Mouse (Mus musculus) telencephalon, adult 2 months (tissue): Measurements from ENCODE around the gene Msmo1.

Source experiments
- DNase-seq: peaks from one replicate; pipeline ENCODE4 v3.0.0-alpha.2; 2011; ENCODE audit warnings: low read depth, low spot score

Gene Msmo1

DNA sequence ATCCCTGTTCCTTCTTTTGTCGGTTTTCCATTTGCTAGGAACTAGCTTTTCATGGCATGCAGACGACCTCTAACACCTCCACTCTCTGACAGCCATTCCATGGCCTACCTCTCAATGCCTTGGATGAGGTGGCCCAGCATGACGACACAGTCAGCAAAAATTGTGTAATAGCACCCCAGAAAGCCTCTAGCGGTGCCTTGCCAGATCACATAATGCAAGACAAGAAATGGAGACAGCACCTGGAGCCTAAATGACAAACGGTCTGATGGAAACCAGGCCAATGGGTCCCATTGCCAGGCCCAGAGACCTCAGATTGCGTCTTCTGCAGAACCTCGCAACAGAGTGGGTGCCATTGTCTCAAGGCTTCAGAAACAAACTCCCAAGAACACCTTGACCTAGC is 21.1 kb downstream of the Msmo1 start:
- DNase-seq, result no peak

- no peak for DNase-seq
Observed at GRCm38 (mm10) chr8:64711544-64711943, 22.0 kb downstream of the Msmo1 start.

DNA sequence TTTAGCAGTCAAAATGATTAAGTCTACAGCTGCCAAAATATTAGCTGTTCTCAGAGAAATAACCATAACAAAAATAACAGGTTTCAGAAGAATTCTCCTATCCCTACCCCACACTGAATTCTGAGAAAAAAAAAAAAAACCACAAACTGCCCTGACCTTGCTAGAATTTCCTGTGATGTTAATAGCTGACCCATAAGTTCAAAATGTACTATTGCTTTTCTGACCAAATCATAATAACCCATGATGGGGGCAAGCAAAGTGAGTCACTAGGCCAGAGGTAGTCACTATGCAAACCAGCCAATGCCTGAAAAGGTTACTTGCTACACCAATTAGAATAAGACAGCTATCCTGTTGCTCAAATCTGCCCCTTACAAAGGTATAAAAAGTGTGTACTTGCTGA is 26.1 kb downstream of the Msmo1 start:
- no peak for DNase-seq

DNA sequence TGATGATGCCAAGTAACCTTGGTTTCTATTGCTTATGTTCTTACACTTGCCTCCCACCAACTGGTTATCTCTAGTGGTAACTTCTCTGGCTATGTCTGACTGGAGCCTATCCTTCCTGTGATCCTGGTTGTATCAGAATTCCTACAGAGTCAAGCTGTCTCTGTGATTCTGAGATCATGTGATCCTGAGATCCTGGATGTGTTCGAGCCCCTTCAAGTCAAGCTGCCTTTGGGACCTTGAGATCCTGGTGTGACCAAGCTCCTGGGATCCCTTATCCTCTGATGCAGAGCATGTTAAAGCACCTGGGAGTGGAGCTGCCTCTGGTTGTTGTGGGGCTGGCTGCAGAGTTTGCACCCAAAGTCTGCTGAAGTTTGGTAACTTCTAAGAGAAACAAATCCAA is 30.4 kb downstream of the Msmo1 start:
- no peak for DNase-seq

DNA sequence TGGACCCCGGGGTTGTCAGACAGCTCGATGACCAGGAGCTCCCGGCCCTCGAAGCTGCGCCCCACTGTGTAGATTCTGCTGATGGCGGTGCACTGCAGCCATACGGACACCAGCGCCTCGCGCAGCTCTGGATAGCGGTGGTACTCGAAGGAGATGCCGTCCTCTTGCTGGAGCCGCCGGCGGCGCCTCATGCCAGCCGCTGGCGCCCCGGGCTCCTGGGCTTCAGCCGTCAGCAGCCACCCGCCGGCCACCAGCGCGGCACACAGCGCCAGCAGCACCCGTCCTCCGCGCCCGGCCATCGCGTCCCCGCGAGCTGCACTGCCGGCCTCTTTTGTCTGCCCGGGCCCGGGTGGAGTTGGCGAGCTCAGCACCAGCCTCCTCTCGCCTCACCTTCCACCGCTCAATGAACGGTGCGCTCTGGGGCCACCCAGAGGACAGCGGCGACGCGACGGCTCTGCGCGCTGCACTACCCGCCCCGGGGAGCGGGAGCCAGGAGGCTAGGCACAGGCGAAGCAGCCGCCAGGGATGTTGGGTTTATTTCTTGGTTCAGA is 40.9 kb downstream of the Msmo1 start, which contains the start of gene Cpe:
TSS of gene Cpe (minus strand) at position 404 of the 551 bp plus-strand sequence.
- DNase-seq, result peak; percentile 70

DNA sequence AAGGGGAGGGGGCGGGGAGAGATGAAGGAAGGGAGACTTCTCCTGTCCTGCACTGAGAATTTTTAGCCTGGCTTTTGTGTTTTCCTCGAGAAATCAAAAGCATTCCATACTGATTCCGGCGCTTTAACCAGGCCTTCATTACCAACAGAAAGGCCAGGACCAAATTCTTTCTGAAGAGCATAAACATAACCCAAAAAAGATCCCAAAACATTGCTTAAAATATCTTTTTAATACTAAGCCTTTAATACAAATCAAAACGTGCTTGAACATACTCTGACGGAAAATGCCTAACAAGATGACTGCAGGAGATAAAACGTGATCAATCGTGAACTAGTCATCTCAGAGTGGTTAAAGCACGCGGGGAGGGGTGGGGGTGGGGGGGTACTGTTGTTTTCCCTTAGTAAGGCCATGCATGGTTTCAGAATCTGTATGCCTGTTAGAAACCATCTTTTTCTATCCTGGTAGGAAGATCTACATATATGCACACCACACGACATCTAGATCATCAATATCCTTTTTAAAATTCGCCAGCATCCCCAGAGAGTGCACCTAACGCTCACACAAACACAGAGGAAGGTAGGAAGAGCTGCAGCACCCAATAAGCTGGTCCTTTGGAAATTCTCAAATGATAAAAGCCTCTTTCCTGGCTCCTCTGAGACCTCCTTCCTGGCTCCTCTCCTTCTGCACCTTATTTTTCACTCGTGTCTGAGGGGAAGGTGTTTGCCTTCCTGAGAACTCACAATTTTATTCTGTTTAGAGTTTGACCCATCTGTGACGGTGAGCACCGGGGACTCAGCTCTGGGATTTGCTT is 41.8 kb downstream of the Msmo1 start:
- DNase-seq, result no peak

- no peak for DNase-seq
Observed at GRCm38 (mm10) chr8:64690845-64691244, 42.7 kb downstream of the Msmo1 start.

DNA sequence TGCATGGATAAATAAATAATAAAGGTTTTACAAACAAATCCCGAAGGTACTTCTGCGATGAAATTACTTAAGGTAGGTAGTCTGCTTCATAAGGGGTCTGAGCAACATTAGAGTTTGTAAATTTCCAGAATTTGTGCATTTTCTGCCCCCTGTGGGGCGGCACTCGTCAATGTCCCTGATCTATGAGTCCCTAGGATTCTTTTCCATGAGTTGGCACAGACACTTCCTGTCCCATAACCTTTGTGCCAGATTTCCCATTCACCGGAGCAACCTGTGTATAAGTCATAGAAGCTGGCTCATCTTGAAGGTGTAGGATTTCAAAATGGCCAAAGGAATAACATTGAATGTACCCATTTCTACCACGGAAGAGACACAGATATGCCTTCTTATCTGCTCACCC is 43.3 kb downstream of the Msmo1 start:
- no peak for DNase-seq

- no peak for DNase-seq
Observed at GRCm38 (mm10) chr8:64688741-64689140, 44.9 kb downstream of the Msmo1 start.

DNA sequence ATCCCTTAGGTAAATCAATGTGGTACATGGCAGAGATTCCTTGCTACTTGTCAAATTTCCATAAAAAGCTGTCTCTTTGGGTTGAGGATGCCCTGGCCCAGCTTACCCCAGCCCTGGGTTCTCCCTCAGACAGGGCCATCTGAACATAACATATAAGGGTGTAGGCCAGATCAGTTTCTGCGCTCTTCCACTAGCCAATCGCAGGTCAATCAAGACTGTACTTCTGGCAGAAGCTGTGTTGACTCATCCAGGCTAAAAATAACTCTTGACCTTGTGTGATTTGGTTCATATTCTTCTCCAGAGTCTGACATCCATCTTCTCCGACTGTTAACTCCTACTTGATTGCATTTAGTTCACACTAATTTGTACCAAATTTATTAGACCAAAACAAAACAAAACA is 45.4 kb downstream of the Msmo1 start:
- no peak for DNase-seq

DNA sequence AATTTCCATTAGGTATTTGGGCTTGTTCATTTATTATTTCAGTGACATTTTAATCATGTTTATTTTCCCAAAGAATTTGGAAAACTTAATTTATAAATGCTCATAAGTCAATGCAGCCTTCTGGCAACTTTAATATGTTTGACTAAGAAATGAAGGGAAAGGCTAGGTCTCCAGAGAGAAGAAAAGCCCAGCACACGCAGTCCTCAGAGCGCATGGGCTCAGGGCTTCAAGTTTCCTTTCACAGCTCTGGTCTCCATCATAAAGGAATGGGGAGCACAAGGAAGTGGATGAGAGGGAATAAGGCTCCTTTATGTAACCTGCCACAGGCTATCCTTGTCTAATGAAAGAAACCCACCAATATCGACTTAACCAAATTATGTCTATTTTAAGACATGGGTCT is 51.1 kb downstream of the Msmo1 start:
- DNase-seq, result no peak

- DNase-seq, result no peak
Observed at GRCm38 (mm10) chr8:64676381-64676780, 57.2 kb downstream of the Msmo1 start.

GRCm38 (mm10) chr8:64674951-64675585 is 58.5 kb downstream of the Msmo1 start:
- DNase-seq, result no peak

GRCm38 (mm10) chr8:64672920-64673319 is 60.7 kb downstream of the Msmo1 start:
- DNase-seq, result no peak

- DNase-seq, result no peak
Observed at GRCm38 (mm10) chr8:64671937-64672336, 61.7 kb downstream of the Msmo1 start.
